Mouse (Mus musculus): Measurements from ENCODE around the gene Shank2. TPM values are rescaled to one million over a fixed set of nuclear protein-coding genes. Genes with fewer than 3 reads are reported as not detected.
A peak's percentile ranks its signal among the peaks of the same experiment; 100 is the strongest.

Gene Shank2
- total and polyA plus RNA-seq, 3 experiments = 0.31 to 0.55 (median 0.41) TPM

DNA sequence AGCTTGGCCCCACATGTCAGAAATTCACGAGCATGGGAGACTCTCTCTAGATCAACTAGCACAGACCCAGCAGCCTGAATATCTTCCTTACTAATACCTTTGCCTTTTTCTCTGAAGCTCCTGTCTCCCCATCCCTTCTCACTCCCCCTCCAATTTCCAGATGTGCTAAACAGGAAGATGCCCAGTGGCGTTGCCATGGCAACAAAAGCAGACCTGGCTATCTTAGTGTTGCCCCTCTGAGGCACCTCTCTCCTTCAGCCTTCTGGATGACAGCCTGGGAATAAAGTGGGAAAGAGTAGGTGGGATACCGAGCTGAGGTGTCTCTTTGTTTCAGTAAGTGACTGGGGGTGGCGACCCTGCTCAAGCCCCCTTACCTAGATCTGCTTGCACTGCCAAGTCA is 146.4 kb downstream of the Shank2 start:
- no peaks in the 10 kb centered on the region for H3K4me1 ChIP-seq (ENCODE audit: control insufficient read depth, insufficient read depth, low read length)
- no peak overlapping the region for H3K4me3 ChIP-seq
- no peak for DNase-seq
- H3K27me3 ChIP-seq (ENCODE audit: control insufficient read depth, insufficient read depth, low read length) = no peaks in the 10 kb centered on the region
- no peaks in the 10 kb centered on the region for H3K36me3 ChIP-seq (ENCODE audit: control insufficient read depth, insufficient read depth, low read length)
- WGBS = 67% methylated on average over 4 of the region's 4 CpGs
- no peak overlapping the region for H3K27ac ChIP-seq
- TF ChIP-seq POLR2A (IDR thresholded peaks at IDR 0.05; ENCODE audit: insufficient read depth, low read depth, low read length) = no peak
- no peak for TF ChIP-seq EP300 (IDR thresholded peaks at IDR 0.05; ENCODE audit: insufficient read depth, low read depth, low read length)
- no peak for TF ChIP-seq CTCF (IDR thresholded peaks at IDR 0.05)
- no peaks in the 10 kb centered on the region for H3K79me2 ChIP-seq (replicated peaks; ENCODE audit: control insufficient read depth, insufficient read depth, low read length)
- no peak overlapping the region for H3K9ac ChIP-seq (ENCODE audit: low read depth, low read length)
- intact Hi-C loops (cut with DNase I) = no loop called here

DNA sequence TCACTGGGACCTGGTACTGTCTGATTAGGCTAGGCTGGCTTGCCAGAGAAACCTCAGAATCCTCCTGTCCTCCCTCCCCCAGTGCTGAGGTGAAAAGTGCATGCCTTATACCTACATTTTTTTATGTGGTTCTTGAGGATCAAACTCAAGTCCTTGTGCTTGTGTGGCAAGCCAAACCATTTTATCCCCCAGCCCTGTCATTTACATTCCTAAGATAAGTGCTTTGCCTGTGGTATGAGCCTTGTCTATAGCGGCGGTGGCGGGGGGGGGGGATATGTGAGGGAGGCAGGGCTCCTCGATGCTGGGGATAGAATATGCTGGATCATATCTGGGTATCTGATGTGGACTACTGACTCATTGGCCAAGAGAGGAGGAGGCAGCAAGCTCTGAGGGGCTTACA is 151.4 kb downstream of the Shank2 start:
- WGBS = 35% methylated on average over 4 of the region's 4 CpGs
- Histone ChIP-seq H3K9ac (ENCODE audit: low read depth, low read length) (no peak overlapping the region), H3K36me3 (ENCODE audit: control insufficient read depth, insufficient read depth, low read length) (no peaks in the 10 kb centered on the region), H3K4me1 (ENCODE audit: control insufficient read depth, insufficient read depth, low read length) (no peaks in the 10 kb centered on the region), H3K27me3 (ENCODE audit: control insufficient read depth, insufficient read depth, low read length) (no peaks in the 10 kb centered on the region), H3K4me3 (no peak overlapping the region), H3K27ac (no peak overlapping the region), H3K79me2 (replicated peaks; ENCODE audit: control insufficient read depth, insufficient read depth, low read length) (no peaks in the 10 kb centered on the region)
- TF ChIP-seq EP300 (IDR thresholded peaks at IDR 0.05; ENCODE audit: insufficient read depth, low read depth, low read length) (no peak), CTCF (IDR thresholded peaks at IDR 0.05) (no peak), POLR2A (IDR thresholded peaks at IDR 0.05; ENCODE audit: insufficient read depth, low read depth, low read length) (no peak)
- no peak for DNase-seq
- intact Hi-C loops (cut with DNase I) = no loop called here

GRCm38 (mm10) chr7:144153682-144154081 is 152.0 kb downstream of the Shank2 start:
- H3K27me3 ChIP-seq (ENCODE audit: control insufficient read depth, insufficient read depth, low read length) = no peaks in the 10 kb centered on the region
- no peak overlapping the region for H3K4me3 ChIP-seq
- no peaks in the 10 kb centered on the region for H3K4me1 ChIP-seq (ENCODE audit: control insufficient read depth, insufficient read depth, low read length)
- no peaks in the 10 kb centered on the region for H3K36me3 ChIP-seq (ENCODE audit: control insufficient read depth, insufficient read depth, low read length)
- DNase-seq = no peak
- no peak overlapping the region for H3K9ac ChIP-seq (ENCODE audit: low read depth, low read length)
- no peak overlapping the region for H3K27ac ChIP-seq
- 61% methylated on average over 8 of the region's 8 CpGs for WGBS
- intact Hi-C loops (cut with DNase I) = no loop called here
- no peaks in the 10 kb centered on the region for H3K79me2 ChIP-seq (replicated peaks; ENCODE audit: control insufficient read depth, insufficient read depth, low read length)
- TF ChIP-seq EP300 (IDR thresholded peaks at IDR 0.05; ENCODE audit: insufficient read depth, low read depth, low read length) (no peak), POLR2A (IDR thresholded peaks at IDR 0.05; ENCODE audit: insufficient read depth, low read depth, low read length) (no peak), CTCF (IDR thresholded peaks at IDR 0.05) (no peak)

DNA sequence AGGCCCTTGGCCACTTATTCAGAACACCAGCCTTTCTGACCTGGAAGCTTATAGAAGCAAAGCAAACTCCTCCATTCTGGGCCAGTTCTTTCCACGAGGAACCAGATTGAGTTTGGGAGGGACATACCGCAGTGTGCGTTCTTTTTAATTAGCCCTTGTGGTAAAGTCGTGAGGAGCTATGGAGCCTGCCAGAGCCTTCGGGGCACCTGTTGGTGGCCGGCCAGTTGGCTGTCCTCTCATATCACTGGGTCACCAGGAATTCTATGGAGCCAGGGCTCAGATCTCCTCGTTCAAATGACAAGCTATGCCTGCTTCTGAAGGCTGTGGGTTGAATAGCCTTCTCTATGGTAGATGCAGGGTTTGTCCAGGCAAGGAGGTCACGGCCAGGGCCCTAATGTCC is 156.2 kb downstream of the Shank2 start:
- Histone ChIP-seq H3K4me3 (no peak overlapping the region), H3K27me3 (ENCODE audit: control insufficient read depth, insufficient read depth, low read length) (no peaks in the 10 kb centered on the region), H3K27ac (no peak overlapping the region), H3K9ac (ENCODE audit: low read depth, low read length) (no peak overlapping the region), H3K4me1 (ENCODE audit: control insufficient read depth, insufficient read depth, low read length) (no peaks in the 10 kb centered on the region), H3K36me3 (ENCODE audit: control insufficient read depth, insufficient read depth, low read length) (no peaks in the 10 kb centered on the region), H3K79me2 (replicated peaks; ENCODE audit: control insufficient read depth, insufficient read depth, low read length) (no peaks in the 10 kb centered on the region)
- DNase-seq = peak in 1 of 2 experiments; percentile 13
- TF ChIP-seq POLR2A (IDR thresholded peaks at IDR 0.05; ENCODE audit: insufficient read depth, low read depth, low read length) (no peak), CTCF (IDR thresholded peaks at IDR 0.05) (no peak), EP300 (IDR thresholded peaks at IDR 0.05; ENCODE audit: insufficient read depth, low read depth, low read length) (no peak)
- WGBS = 68% methylated on average over 8 of the region's 8 CpGs
- intact Hi-C loops (cut with DNase I) = no loop called here

GRCm38 (mm10) chr7:144159556-144159955 is 157.8 kb downstream of the Shank2 start:
- Histone ChIP-seq H3K36me3 (ENCODE audit: control insufficient read depth, insufficient read depth, low read length) (no peaks in the 10 kb centered on the region), H3K27ac (no peak overlapping the region), H3K9ac (ENCODE audit: low read depth, low read length) (no peak overlapping the region), H3K27me3 (ENCODE audit: control insufficient read depth, insufficient read depth, low read length) (no peaks in the 10 kb centered on the region), H3K79me2 (replicated peaks; ENCODE audit: control insufficient read depth, insufficient read depth, low read length) (no peaks in the 10 kb centered on the region), H3K4me1 (ENCODE audit: control insufficient read depth, insufficient read depth, low read length) (no peaks in the 10 kb centered on the region), H3K4me3 (no peak overlapping the region)
- TF ChIP-seq EP300 (IDR thresholded peaks at IDR 0.05; ENCODE audit: insufficient read depth, low read depth, low read length) (no peak), POLR2A (IDR thresholded peaks at IDR 0.05; ENCODE audit: insufficient read depth, low read depth, low read length) (no peak), CTCF (IDR thresholded peaks at IDR 0.05) (no peak)
- intact Hi-C loops (cut with DNase I) = no loop called here
- DNase-seq = no peak
- WGBS = 76% methylated on average over 8 of the region's 8 CpGs

DNA sequence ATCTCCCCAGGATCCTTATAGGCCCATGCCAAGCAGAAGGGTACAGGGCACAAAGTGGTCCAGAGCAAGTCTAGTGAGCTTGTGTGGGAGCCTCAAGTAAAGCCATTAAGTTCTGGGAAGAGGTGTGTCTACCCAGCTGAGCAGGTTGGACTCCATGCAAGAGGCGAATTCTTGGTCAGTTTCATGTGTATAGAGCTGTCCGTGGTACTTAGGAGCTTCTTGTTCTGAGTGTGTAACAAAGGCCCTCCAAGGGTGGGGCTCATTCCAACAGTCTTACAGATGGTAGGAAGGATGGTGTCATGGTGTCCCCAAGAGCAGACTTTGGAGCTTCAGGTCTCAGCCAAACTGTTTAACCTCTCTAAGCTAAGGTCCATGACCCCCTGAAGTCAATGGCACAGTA is 158.3 kb downstream of the Shank2 start:
- Histone ChIP-seq H3K27me3 (ENCODE audit: control insufficient read depth, insufficient read depth, low read length) (no peaks in the 10 kb centered on the region), H3K4me1 (ENCODE audit: control insufficient read depth, insufficient read depth, low read length) (no peaks in the 10 kb centered on the region), H3K36me3 (ENCODE audit: control insufficient read depth, insufficient read depth, low read length) (no peaks in the 10 kb centered on the region), H3K9ac (ENCODE audit: low read depth, low read length) (no peak overlapping the region), H3K27ac (no peak overlapping the region), H3K4me3 (no peak overlapping the region), H3K79me2 (replicated peaks; ENCODE audit: control insufficient read depth, insufficient read depth, low read length) (no peaks in the 10 kb centered on the region)
- no peak for DNase-seq
- WGBS = 62% methylated on average over 2 of the region's 2 CpGs
- intact Hi-C loops (cut with DNase I) = no loop called here
- TF ChIP-seq EP300 (IDR thresholded peaks at IDR 0.05; ENCODE audit: insufficient read depth, low read depth, low read length) (no peak), CTCF (IDR thresholded peaks at IDR 0.05) (no peak)

Measured in heart, adult 2 months (tissue).